Mouse (Mus musculus) bone marrow macrophage, adult 2 months (primary cell): Measurements from ENCODE around the gene Cd8a.

Experiments
- CTCF ChIP-seq: IDR thresholded peaks from 2 replicates; pipeline ENCODE4 v1.5.1; 2012; ENCODE audit warnings: low read depth, mild to moderate bottlenecking, low read length, moderate library complexity
- POLR2A ChIP-seq: IDR thresholded peaks from 2 replicates; pipeline ENCODE4 v1.6.1; 2012; ENCODE audit warnings: mild to moderate bottlenecking, low read depth, low read length, borderline replicate concordance

- no peak for TF ChIP-seq CTCF
- no peak for TF ChIP-seq POLR2A
Observed at GRCm38 (mm10) chr6:71361156-71361670, 12.0 kb upstream of the Cd8a start.
